Mouse (Mus musculus) midbrain, embryonic 14.5 days (tissue): ENCODE measurements around the gene Tshb. TPM values are rescaled to one million over a fixed set of nuclear protein-coding genes. Genes with fewer than 3 reads are reported as not detected.
A peak's percentile ranks its signal among the peaks of the same experiment; 100 is the strongest.

ENCODE experiments used
- ATAC-seq: fragments of 200-750 bp; cut with Nextera tagmentation; 2 replicates; pipeline ENCODE4 v1.8.0; 2017; ENCODE audit warnings: moderate number of reproducible peaks, moderate library complexity; ENCODE audit not compliant: low FRiP score, low TSS enrichment
- DNase-seq: peaks from one replicate; pipeline ENCODE4 v3.0.0-alpha.2; 2015
- H3K27ac ChIP-seq: fragments of 300-500 bp; sonication (generic); replicated peaks from 2 replicates; pipeline ENCODE4 v1.5.1; 2014; ENCODE audit warnings: mild to moderate bottlenecking, low read depth, low read length, moderate library complexity
- H3K27me3 ChIP-seq: fragments of 300-500 bp; sonication (generic); 2 replicates; pipeline ENCODE4 v1.6.1; 2014; ENCODE audit warnings: low read length, control low read depth, mixed read lengths; ENCODE audit not compliant: control insufficient read depth, insufficient read depth
- H3K36me3 ChIP-seq: fragments of 300-500 bp; sonication (generic); 2 replicates; pipeline ENCODE4 v1.6.1; 2014; ENCODE audit warnings: low read length, control low read depth; ENCODE audit not compliant: control insufficient read depth, insufficient read depth
- H3K4me1 ChIP-seq: fragments of 300-500 bp; sonication (generic); 2 replicates; pipeline ENCODE4 v1.6.1; 2014; ENCODE audit warnings: mild to moderate bottlenecking, antibody characterized with exemption, low read length, control low read depth; ENCODE audit not compliant: control insufficient read depth, insufficient read depth
- H3K4me2 ChIP-seq: fragments of 300-500 bp; sonication (generic); 2 replicates; pipeline ENCODE4 v1.6.1; 2014; ENCODE audit warnings: mild to moderate bottlenecking, low read length, moderate library complexity
- H3K4me3 ChIP-seq: fragments of 300-500 bp; sonication (generic); replicated peaks from 2 replicates; pipeline ENCODE4 v1.5.1; 2014; ENCODE audit warnings: low read depth, low read length
- H3K9ac ChIP-seq: fragments of 300-500 bp; sonication (generic); replicated peaks from 2 replicates; pipeline ENCODE4 v1.6.1; 2014; ENCODE audit warnings: mild to moderate bottlenecking, low read length, moderate library complexity
- H3K9me3 ChIP-seq: fragments of 300-500 bp; sonication (generic); 2 replicates; pipeline ENCODE4 v1.6.1; 2016; ENCODE audit warnings: low read length, control low read depth, mixed read lengths; ENCODE audit not compliant: control insufficient read depth
- WGBS: fragments of 180-500 bp; shearing (Covaris S2); extraction: QIAGEN DNeasy Blood & Tissue Kit; methylation state at CpG from one replicate; pipeline ENCODE4 v1.1.7; 2014; 5-methylcytosine and 5-hydroxymethylcytosine counted together
- polyA plus RNA-seq: library from polyadenylated mRNA; unstranded; fragments of >200 nt; fragmentation: Nextera tagmentation; extraction: Ambion mirVana; gene quantifications from 2 replicates; pipeline ENCODE4 v1.2.1, GENCODE M21; 2014

The Tshb gene
- polyA plus RNA-seq, 1 experiment from 2014 or later = 0.32 TPM

GRCm38 (mm10) chr3:102735031-102735558, 47.4 kb downstream of the Tshb start:
- peak overlapping the region; percentile 77 for H3K4me3 ChIP-seq
- H3K4me2 ChIP-seq = peak overlapping the region; percentile 71
- H3K36me3 ChIP-seq = no peaks in the 10 kb centered on the region
- peaks cover 12% of the 10 kb centered on the region for H3K4me1 ChIP-seq
- peak overlapping the region; percentile 64 for H3K27ac ChIP-seq
- peak overlapping the region; percentile 80 for H3K9ac ChIP-seq
- no peaks in the 10 kb centered on the region for H3K27me3 ChIP-seq
- H3K9me3 ChIP-seq = no peaks in the 10 kb centered on the region
- DNase-seq (peak; percentile 69), ATAC-seq (peak; percentile 81)
- under 1% methylated on average over 33 of the region's 33 CpGs for WGBS

GRCm38 (mm10) chr3:102734313-102735030, 48.0 kb downstream of the Tshb start, which contains the start of gene Tspan2:
Tspan2 (plus strand) TSS chr3:102734529.
- DNase-seq (peak; percentile 74), ATAC-seq (peak; percentile 87)
- H3K4me1 ChIP-seq = peaks cover 12% of the 10 kb centered on the region
- H3K36me3 ChIP-seq = no peaks in the 10 kb centered on the region
- H3K4me2 ChIP-seq = peak within 1 kb of the TSS; percentile 71
- peak within 1 kb of the TSS; percentile 64 for H3K27ac ChIP-seq
- under 1% methylated on average over 53 of the region's 54 CpGs for WGBS
- no peaks in the 10 kb centered on the region for H3K27me3 ChIP-seq
- peak within 1 kb of the TSS; percentile 77 for H3K4me3 ChIP-seq
- no peaks in the 10 kb centered on the region for H3K9me3 ChIP-seq
- peak within 1 kb of the TSS; percentile 80 for H3K9ac ChIP-seq

- Histone ChIP-seq H3K4me3 (peak overlapping the region; percentile 77), H3K27ac (no peak overlapping the region), H3K4me2 (peak overlapping the region; percentile 71), H3K27me3 (no peaks in the 10 kb centered on the region), H3K9me3 (no peaks in the 10 kb centered on the region), H3K36me3 (no peaks in the 10 kb centered on the region), H3K4me1 (peaks cover 12% of the 10 kb centered on the region), H3K9ac (peak overlapping the region; percentile 80)
- DNase-seq (no peak), ATAC-seq (no peak)
- WGBS = 36% methylated on average over 6 of the region's 6 CpGs
Measured at GRCm38 (mm10) chr3:102733936-102734312, 48.6 kb downstream of the Tshb start.

GRCm38 (mm10) chr3:102733050-102733449, 49.5 kb downstream of the Tshb start:
- Histone ChIP-seq H3K4me2 (no peak overlapping the region), H3K4me1 (peaks cover 12% of the 10 kb centered on the region), H3K9ac (no peak overlapping the region), H3K27me3 (no peaks in the 10 kb centered on the region), H3K27ac (no peak overlapping the region), H3K36me3 (no peaks in the 10 kb centered on the region), H3K4me3 (no peak overlapping the region), H3K9me3 (no peaks in the 10 kb centered on the region)
- DNase-seq (no peak), ATAC-seq (no peak)
- WGBS = 96% methylated on average over 3 of the region's 3 CpGs

GRCm38 (mm10) chr3:102732619-102733018, 49.9 kb downstream of the Tshb start:
- H3K4me2 ChIP-seq = no peak overlapping the region
- no peak overlapping the region for H3K4me3 ChIP-seq
- H3K9ac ChIP-seq = no peak overlapping the region
- peaks cover 12% of the 10 kb centered on the region for H3K4me1 ChIP-seq
- H3K9me3 ChIP-seq = no peaks in the 10 kb centered on the region
- no peaks in the 10 kb centered on the region for H3K27me3 ChIP-seq
- 91% methylated on average over 4 of the region's 4 CpGs for WGBS
- ATAC-seq (no peak), DNase-seq (no peak)
- H3K27ac ChIP-seq = no peak overlapping the region
- H3K36me3 ChIP-seq = no peaks in the 10 kb centered on the region

GRCm38 (mm10) chr3:102731112-102731511, 51.4 kb downstream of the Tshb start:
- no peak overlapping the region for H3K9ac ChIP-seq
- H3K4me1 ChIP-seq = peaks cover 11% of the 10 kb centered on the region
- H3K4me3 ChIP-seq = no peak overlapping the region
- H3K27ac ChIP-seq = no peak overlapping the region
- H3K36me3 ChIP-seq = no peaks in the 10 kb centered on the region
- 77% methylated on average over 3 of the region's 3 CpGs for WGBS
- no peak for DNase-seq
- no peaks in the 10 kb centered on the region for H3K9me3 ChIP-seq
- H3K27me3 ChIP-seq = no peaks in the 10 kb centered on the region
- ATAC-seq = no peak
- no peak overlapping the region for H3K4me2 ChIP-seq

GRCm38 (mm10) chr3:102729416-102729815, 53.1 kb downstream of the Tshb start:
- Histone ChIP-seq H3K27ac (no peak overlapping the region), H3K9ac (no peak overlapping the region), H3K9me3 (no peaks in the 10 kb centered on the region), H3K4me3 (no peak overlapping the region), H3K4me2 (no peak overlapping the region), H3K36me3 (no peaks in the 10 kb centered on the region), H3K4me1 (peaks cover 5% of the 10 kb centered on the region; the same call in 1 of the 2 replicates), H3K27me3 (no peaks in the 10 kb centered on the region)
- DNase-seq = no peak
- WGBS = 57% methylated on average over 5 of the region's 5 CpGs
- ATAC-seq = no peak
